Mouse (Mus musculus) myocyte (in vitro differentiated cells): ENCODE measurements around the gene Thap11.

ENCODE experiments used
- POLR2A ChIP-seq: IDR thresholded peaks from one replicate; pipeline ENCODE4 v1.6.1; 2011; ENCODE audit warnings: low read depth, mild to moderate bottlenecking, control low read depth, moderate library complexity; ENCODE audit not compliant: insufficient read length
- POLR2AphosphoS2 ChIP-seq: IDR thresholded peaks from one replicate; pipeline ENCODE4 v1.6.1; 2011; ENCODE audit warnings: low read depth, control low read depth; ENCODE audit not compliant: insufficient read length
- REST ChIP-seq: IDR thresholded peaks from one replicate; pipeline ENCODE4 v1.6.1; 2011; ENCODE audit warnings: mild to moderate bottlenecking, control low read depth, moderate library complexity; ENCODE audit not compliant: insufficient read depth, insufficient read length
- SRF ChIP-seq: IDR thresholded peaks from one replicate; pipeline ENCODE4 v1.6.1; 2011; ENCODE audit warnings: low read depth; ENCODE audit not compliant: control insufficient read depth, insufficient read length
- TCF3 ChIP-seq: IDR thresholded peaks from one replicate; pipeline ENCODE4 v1.6.1; 2011; ENCODE audit warnings: low read depth, control low read depth; ENCODE audit not compliant: insufficient read length

GRCm38 (mm10) chr8:105853178-105853577 is 1.8 kb upstream of the Thap11 start, which contains the start of gene Cenpt:
- no peak for TF ChIP-seq POLR2AphosphoS2
- no peak for TF ChIP-seq SRF
- TF ChIP-seq POLR2A, result no peak
- no peak for TF ChIP-seq REST
- no peak for TF ChIP-seq TCF3
